8 mouse cellular contexts compared by ENCODE assay signal in the genomic region with DNA sequence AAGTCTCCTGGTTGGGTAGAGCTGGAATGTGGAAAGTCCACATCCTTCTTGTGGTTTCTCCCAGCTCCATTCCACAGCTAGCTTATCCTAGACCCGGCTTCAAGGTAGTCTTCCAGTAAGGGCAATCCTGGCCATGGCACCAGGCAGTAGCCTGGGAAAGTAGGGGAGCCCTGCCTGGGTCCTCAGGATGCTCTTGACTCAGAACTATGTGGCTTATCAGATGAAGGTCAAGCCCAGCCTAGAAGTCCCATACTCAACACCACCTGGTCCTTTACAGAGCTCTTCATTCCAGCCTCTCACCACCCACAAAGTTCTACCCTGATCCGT. TPM values are rescaled to one million over a fixed set of nuclear protein-coding genes. Genes with fewer than 3 reads are reported as not detected.
DNase-seq lines count a peak whose midpoint lies in the region; ATAC-seq lines count a peak whose summit lies in the region.

No protein-coding gene starts in this region.

- peaks cover 11% of the 10 kb centered on the region for H3K4me1 ChIP-seq in heart, embryonic 11.5 days (ENCODE audit: control insufficient read depth, insufficient read depth, low read length)
- H3K4me1 ChIP-seq in liver, embryonic 12.5 days, result peaks cover 65% of the 10 kb centered on the region

- DNase-seq in heart, adult 8-10 months (ENCODE audit: low spot score), result no peak
- DNase-seq in 416B (ENCODE audit: low read depth), result peak; percentile 44
- DNase-seq in retina, postnatal 1 day, result no peak
- DNase-seq in cerebellum, adult 18-20 months, result no peak
- no peak for DNase-seq in layer of hippocampus, adult 8-10 months (ENCODE audit: low spot score in 2 of 2)

- H3K9ac ChIP-seq in heart, embryonic 11.5 days (ENCODE audit: low read depth, low read length), result no peak overlapping the region
- peak overlapping the region; percentile 79; the same call in 1 of the 2 replicates for H3K9ac ChIP-seq in liver, embryonic 12.5 days

- H3K27ac ChIP-seq in heart, embryonic 11.5 days (ENCODE audit: low read depth, low read length), result no peak overlapping the region
- peak overlapping the region; percentile 86 for H3K27ac ChIP-seq in liver, embryonic 12.5 days

- ATAC-seq in heart, embryonic 11.5 days (replicated peaks; ENCODE audit: insufficient number of reproducible peaks, low FRiP score, low TSS enrichment), result no peak
- ATAC-seq in erythroid progenitor cell, adult 5-6 weeks (replicated peaks; ENCODE audit: low FRiP score, poor library complexity, severe bottlenecking), result peak; percentile 5
- peak; percentile 34 for ATAC-seq in liver, embryonic 12.5 days

- peak overlapping the region; percentile 99 for H3K4me2 ChIP-seq in heart, embryonic 11.5 days
- peak overlapping the region; percentile 99 for H3K4me2 ChIP-seq in liver, embryonic 12.5 days

- WGBS in heart, embryonic 11.5 days (ENCODE audit: insufficient replicate concordance), result 20% methylated on average over 2 of the region's 2 CpGs
- 5% methylated on average over 2 of the region's 2 CpGs for WGBS in liver, embryonic 12.5 days (ENCODE audit: insufficient replicate concordance)

- H3K36me3 ChIP-seq in heart, embryonic 11.5 days (ENCODE audit: control insufficient read depth, insufficient read depth, low read length), result no peaks in the 10 kb centered on the region
- no peaks in the 10 kb centered on the region for H3K36me3 ChIP-seq in liver, embryonic 12.5 days

- H3K4me3 ChIP-seq in heart, embryonic 11.5 days (ENCODE audit: low read depth, low read length), result peak overlapping the region; percentile 63; the same call in 1 of the 2 replicates
- H3K4me3 ChIP-seq in liver, embryonic 12.5 days, result peak overlapping the region; percentile 72

- H3K27me3 ChIP-seq in heart, embryonic 11.5 days (ENCODE audit: control insufficient read depth, insufficient read depth, low read length), result peaks cover 3% of the 10 kb centered on the region; the same call in 1 of the 2 replicates
- no peaks in the 10 kb centered on the region for H3K27me3 ChIP-seq in liver, embryonic 12.5 days (replicated peaks)

- H3K9me3 ChIP-seq in heart, embryonic 11.5 days (replicated peaks; ENCODE audit: control insufficient read depth, low read length), result no peaks in the 10 kb centered on the region
- no peaks in the 10 kb centered on the region for H3K9me3 ChIP-seq in liver, embryonic 12.5 days (replicated peaks)

RNA-seq across cellular contexts. Expression of a gene that starts 1.0 kb away (rescaled TPM):
- polyA plus RNA-seq in heart, embryonic 11.5 days (2014; fragmentation: Nextera tagmentation; extraction: Ambion mirVana), result 10.2 and 12.2 TPM in 2 replicates
- 1 to 10 TPM in 2 of 4 experiments, under 1 TPM in 2; 0.81 to 1.7 (median 0.95) TPM for total RNA-seq in heart, adult 8-10 months (2022)
- total RNA-seq in erythroid progenitor cell, adult 5-6 weeks (2015; ENCODE audit: low replicate concordance), result 9.6 and 11.5 TPM in 2 replicates
- 6.3 and 7.7 TPM in 2 replicates for total RNA-seq in erythroid progenitor cell, adult 5-6 weeks (2017; ENCODE audit: low replicate concordance)
- polyA plus RNA-seq in liver, embryonic 12.5 days (2016; fragmentation: Nextera tagmentation; extraction: Ambion mirVana), result 32.4 and 32.9 TPM in 2 replicates
- 10 to 100 TPM; 10.9 to 16.3 (median 14.8) TPM for total RNA-seq in layer of hippocampus, adult 8-10 months (2022)
